Mouse (Mus musculus) G1E-ER4 (cell line): ENCODE data around the gene Ly6g5b. TPM values are rescaled to one million over a fixed set of nuclear protein-coding genes. Genes with fewer than 3 reads are reported as not detected.
A peak's percentile ranks its signal among the peaks of the same experiment; 100 is the strongest.

Experiments
- GATA1 ChIP-seq: IDR thresholded peaks from one replicate; pipeline ENCODE4 v1.8.0; 2012; ENCODE audit warnings: low read length, inconsistent platforms
- polyA plus RNA-seq: library from polyadenylated mRNA; stranded (reverse); fragments of >175 nt; gene quantifications from 2 replicates; pipeline ENCODE4 v1.2.3, GENCODE M21; 2012

Gene Ly6g5b
- polyA plus RNA-seq, 1 experiment: 0.08 TPM

- no peak for TF ChIP-seq GATA1
Observed at GRCm38 (mm10) chr17:35097164-35097655, 18.0 kb downstream of the Ly6g5b start.

GRCm38 (mm10) chr17:35096597-35096996, 18.6 kb downstream of the Ly6g5b start:
- no peak for TF ChIP-seq GATA1

GRCm38 (mm10) chr17:35094475-35095365, 20.5 kb downstream of the Ly6g5b start:
- TF ChIP-seq GATA1: no peak

- TF ChIP-seq GATA1: no peak
Observed at GRCm38 (mm10) chr17:35092403-35093198, 22.6 kb downstream of the Ly6g5b start.

DNA sequence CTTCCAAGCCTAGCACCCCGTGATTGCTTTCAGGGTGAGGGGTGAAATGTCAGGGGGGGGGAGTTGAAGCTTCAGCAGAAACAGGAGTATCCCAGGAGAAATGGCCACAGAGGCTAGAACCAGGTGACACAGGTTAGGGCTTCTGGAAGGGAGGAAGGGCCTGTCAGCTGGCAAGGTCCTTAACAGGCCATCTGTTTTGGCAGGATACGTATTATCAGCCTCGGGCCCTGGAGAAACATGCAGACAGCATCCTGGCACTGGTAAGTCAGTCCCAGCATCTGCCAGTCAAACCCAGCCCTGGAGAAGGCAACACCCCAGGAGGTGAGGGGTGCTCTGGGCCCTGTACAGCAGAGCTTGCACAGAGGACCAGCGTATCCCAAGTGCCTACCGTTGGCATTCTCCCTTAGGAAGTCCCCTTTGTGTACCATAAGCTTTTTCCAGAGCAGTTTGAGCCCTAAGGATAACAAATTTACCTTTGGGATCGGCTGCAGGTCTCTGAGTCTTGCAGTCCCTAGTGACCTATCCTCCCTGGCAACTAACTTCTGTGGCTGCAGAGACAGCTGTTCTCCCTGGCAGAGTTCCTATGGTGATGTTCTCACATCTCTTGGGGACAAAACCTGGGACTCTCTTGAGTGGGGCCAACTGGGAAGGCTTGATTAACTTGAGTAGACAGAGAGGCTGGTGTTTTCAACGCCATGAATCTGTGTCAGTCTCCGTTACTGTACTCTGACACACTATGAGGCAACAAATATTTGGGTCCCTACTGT, 24.9 kb downstream of the Ly6g5b start:
- TF ChIP-seq GATA1: no peak

DNA sequence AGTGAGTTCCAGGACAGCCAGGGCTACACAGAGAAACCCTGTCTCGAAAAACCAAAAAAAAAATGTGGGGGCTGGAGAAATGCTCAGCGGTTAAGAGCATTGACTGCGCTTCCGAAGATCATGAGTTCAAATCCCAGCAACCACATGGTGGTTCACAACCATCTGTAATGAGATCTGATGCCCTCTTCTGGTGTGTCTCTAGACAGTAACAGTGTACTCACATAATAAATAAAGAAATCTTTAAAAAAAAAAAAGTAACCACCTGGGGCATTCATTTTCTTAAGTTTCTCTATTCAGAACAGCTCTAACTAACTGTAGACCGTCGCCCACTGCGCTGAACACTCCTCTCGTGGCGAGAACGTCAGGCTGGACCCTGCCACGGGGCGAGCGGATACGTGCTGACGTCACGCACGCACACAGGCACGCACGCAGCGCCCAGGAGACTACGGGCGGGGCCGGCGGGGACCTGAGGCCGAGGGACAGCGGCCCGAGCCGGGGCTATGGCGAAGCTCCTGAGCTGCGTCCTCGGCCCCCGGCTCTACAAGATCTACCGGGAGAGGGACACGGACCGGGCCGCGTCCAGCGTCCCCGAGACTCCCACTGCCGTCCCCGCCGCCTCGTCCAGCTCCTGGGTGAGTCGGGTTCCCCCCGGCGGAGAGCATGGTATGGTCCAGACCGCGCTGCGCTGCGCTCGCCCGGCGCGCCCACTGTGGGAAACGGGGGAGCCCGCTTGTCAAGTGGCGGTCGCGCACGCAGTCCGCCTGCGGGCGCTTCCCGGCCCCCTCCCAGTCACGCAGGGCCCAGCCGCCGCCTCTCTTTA, 26.2 kb downstream of the Ly6g5b start, which contains the start of gene Abhd16a:
TSS of gene Abhd16a (plus strand) at position 439 of the 820 bp plus-strand sequence.
- no peak for TF ChIP-seq GATA1

DNA sequence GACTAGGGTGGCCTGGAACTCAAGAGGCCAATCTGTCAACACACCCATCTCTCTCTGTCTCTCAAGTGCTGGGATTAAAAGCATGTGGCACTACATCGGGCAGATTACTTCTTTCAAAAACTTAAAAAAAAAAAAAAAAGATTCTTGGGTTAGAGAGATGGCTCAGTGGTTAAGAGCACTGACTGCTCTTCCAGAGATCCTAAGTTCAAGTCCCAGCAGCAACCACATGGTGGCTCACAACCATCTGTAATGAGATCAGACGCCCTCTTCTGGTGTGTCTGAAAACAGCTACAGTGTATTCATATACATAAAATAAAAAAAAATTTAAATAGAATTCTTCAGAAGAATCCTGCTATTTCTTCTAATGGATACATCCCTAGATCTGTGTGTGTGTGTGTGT, 27.1 kb downstream of the Ly6g5b start:
- no peak for TF ChIP-seq GATA1

DNA sequence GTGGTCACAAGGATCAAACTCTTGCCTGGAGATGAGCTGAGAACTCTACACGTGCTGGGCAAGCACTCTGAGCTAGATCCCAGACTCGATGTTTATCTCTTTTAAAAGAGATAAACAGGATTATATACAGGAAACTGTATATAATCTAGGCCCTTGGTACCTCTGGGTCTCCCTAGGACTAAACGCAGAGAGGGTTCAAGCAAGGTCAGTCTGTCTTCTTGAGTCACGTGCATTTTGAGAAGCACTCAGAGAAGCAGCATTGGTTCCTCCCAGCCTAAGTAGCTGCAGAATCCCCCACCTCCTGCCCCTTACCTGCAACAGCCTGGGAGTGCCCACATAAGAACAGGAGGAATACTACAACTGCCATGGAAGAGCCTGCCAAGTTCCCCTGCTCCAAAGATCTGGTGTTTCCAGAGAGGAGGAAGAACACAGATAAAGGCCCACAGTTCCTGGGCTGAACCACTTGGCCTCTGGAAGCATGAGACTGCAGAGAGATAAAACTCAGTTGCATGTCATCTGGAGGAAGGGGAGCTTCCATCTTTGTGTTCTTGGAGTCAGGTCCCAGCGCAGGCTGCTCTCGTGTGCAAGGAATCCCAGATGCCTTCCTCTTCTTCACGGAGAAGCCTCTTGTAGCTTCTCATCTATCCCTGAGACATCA, 29.9 kb downstream of the Ly6g5b start, which contains the start of gene Ly6g6f:
TSS of gene Ly6g6f (minus strand) at position 403 of the 658 bp plus-strand sequence.
- no peak for TF ChIP-seq GATA1

GRCm38 (mm10) chr17:35083929-35084497, 31.2 kb downstream of the Ly6g5b start:
- no peak for TF ChIP-seq GATA1

- TF ChIP-seq GATA1: no peak
Observed at GRCm38 (mm10) chr17:35082841-35083576, 32.2 kb downstream of the Ly6g5b start.

GRCm38 (mm10) chr17:35080710-35081109, 34.5 kb downstream of the Ly6g5b start:
- TF ChIP-seq GATA1: no peak

DNA sequence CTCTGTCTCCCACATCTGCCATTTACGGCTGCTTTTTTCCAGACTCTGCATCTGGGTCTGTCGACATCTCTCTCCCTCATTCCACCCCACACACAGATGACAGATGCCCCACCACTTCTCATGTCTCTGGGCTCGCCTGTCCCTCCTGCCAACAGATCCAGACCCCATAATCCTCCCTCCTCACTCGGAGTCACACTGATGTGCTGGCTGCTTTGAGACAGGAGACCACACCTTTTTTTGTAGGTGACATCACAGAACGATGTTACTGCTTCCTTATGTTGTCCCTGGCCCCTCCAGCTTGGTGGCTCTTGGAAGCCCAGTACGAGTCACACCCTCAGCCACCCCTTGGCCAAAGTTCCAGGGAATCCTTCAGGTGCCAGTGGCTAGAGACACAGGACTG, 35.0 kb downstream of the Ly6g5b start:
- no peak for TF ChIP-seq GATA1

GRCm38 (mm10) chr17:35079778-35080177, 35.5 kb downstream of the Ly6g5b start:
- peak; percentile 99 for TF ChIP-seq GATA1

GRCm38 (mm10) chr17:35077786-35078233, 37.4 kb downstream of the Ly6g5b start, which contains the start of gene Ly6g6d:
TSS of gene Ly6g6d (minus strand) at chr17:35078065.
- no peak for TF ChIP-seq GATA1
